Mouse (Mus musculus) heart, postnatal 0 days (tissue): ENCODE results near the gene B4galnt2.

Source experiments
- CTCF ChIP-seq: IDR thresholded peaks from 2 replicates; pipeline ENCODE4 v1.5.1; 2016; ENCODE audit warnings: antibody characterized with exemption, control low read depth, low read depth
- EP300 ChIP-seq: IDR thresholded peaks from 2 replicates; pipeline ENCODE4 v1.6.1; 2016; ENCODE audit warnings: antibody characterized with exemption, low read depth

DNA sequence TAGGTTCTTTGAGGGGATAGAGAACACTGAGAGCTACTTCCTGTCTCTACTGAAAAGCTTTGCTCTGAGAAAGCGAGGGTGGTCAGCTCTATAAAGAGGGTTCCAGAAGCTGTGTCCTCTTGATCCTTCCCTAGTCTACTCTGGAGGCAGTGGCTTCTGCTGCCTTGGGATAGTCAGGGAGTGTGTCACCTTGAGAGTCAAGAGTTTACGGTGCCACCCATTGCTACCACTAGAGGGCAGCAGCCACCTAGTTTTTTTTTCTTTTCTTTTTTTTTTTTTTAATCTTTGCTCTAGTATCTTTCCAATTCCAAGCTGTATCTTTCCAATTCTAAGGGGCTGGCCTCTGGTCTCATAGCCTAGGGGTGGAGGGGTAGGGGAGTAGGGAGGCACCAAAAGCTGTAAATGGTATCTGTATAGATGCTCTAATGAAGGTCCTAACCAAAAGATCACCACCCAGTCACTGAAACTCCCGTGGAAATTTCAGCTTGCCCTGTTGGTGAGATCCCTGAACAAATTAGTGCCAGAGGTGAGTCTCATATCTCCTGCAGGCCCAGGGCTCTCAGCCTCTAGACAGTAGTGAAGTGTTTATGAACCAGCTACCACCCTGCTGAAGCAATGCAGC lies 87.1 kb downstream of the B4galnt2 start:
- TF ChIP-seq CTCF (peak; percentile 81), EP300 (no peak)
